Mouse (Mus musculus): Measurements from ENCODE around the gene Olfr1178.

Olfr1178 gene

DNA sequence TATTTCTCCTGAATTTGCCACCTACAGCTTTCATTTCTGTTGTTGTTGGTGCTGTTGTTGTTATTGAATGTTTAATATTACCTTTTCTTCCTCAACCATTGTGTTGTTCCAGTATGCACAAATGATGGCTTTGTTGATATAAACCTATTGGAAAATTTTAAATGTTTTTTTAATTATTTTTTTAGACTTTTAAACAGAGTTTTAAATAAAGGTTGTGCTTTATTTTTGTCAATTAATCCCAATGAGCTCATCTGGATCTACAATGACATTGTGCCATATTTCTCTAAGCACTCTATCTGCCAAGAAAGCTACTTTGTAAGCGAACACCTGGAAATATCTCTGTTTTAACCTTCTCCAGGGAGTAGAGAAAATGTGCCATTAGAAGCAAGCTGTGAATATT is at the start of gene Olfr1178:
Gene Olfr1178 (plus strand): TSS at position 301 of the 400 bp plus-strand sequence.
- DNase-seq: no peak

DNA sequence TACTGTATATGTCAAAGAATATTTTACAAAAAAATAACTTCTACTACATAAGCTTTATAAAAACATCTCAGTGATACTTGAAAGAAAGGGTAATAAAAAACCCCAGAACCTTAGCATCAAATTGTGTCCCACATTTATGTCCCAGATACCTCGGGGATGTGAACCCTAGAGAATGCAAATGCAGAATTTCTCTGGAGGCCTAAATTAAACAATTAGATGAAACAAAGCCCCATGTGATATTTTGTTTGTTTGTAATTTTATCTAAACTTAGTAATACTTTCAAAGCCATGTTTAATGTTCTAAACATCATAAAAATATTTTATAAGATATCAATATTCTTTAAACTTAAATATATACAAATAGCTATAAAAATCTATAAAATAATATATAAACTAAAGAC is 40.5 kb upstream of the Olfr1178 start, which contains the start of gene Olfr1177-ps:
Gene Olfr1177-ps (minus strand): TSS at position 101 of the 400 bp plus-strand sequence.
- DNase-seq: no peak

DNA sequence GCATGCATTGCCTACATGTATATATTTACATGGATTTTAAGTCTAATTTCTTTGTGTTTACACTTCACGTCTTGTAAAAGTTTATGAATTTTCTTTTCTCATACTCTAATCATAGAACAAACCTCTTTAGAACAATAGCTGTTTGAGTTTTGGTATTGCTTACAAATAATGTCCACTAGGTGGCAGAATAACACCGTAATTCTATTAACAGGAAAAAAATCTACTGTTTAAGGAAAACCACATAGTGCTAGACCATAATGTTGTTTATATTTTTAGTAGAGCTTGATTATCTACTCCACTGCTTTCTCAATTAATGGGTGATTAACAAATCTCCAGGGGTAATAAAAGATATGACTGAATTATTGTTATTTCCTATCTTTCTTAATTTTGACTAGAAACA is 30.6 kb upstream of the Olfr1178 start:
- no peak for DNase-seq

DNA sequence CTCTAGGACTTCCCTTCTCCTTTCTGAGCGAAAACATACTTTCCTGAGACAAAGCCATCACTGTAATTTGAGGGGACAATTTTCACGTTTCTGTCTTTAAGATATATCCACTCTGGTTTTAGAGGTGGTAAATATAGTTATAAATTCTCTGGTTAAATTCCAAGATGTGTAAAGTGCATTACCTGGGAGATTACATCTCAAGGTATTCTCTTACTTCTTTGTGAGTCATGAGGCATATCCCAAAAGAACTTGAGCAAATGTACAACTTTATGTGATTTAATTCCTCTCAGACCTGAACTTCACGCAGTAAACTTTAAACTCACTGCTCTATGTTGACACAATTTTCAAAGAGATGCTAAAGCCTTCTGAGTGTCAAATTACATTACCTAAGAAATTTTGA is 19.5 kb downstream of the Olfr1178 start, which contains the start of gene Olfr1179:
Gene Olfr1179 (minus strand): TSS at position 101 of the 400 bp plus-strand sequence.
- DNase-seq: no peak

DNA sequence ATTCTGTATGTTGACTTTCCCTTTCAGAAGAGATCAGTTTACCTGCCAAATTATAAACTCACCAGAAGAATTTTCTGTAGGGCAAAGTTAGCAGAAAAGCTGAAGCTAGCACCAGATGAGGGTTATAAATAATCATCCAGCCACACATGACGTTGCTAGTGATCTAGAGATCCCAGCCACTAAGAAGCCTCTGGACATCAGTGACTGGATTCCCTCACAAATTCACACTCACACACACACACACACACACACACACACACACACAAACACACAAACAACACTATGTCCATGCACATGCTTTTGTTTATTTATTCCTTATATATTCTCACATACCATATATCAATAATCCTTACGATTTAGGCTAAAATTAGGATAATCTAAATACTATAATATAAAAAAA is 32.2 kb downstream of the Olfr1178 start, which contains the start of gene Olfr1180:
Gene Olfr1180 (minus strand): TSS at position 101 of the 400 bp plus-strand sequence.
- no peak for DNase-seq

DNA sequence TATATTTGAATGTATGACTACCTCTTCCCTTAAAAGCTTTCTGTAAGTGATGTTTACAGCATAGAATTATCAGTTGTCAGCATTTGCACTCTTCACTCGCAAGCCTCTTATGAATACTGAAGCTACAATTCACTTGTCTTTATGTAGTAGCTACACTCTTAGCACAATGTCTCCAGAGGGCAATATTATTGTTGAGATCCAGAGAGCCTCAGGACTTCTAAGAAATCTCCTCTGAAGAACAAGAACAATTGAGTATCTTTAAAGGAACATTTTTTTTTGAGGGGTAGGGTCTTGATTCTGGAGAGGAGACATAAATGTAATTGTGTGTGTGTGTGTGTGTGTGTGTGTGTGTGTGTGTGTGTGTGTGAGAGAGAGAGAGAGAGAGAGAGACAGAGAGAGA is 39.2 kb downstream of the Olfr1178 start, which contains the start of gene Olfr1181:
Gene Olfr1181 (minus strand): TSS at position 101 of the 400 bp plus-strand sequence.
- no peak for DNase-seq

DNA sequence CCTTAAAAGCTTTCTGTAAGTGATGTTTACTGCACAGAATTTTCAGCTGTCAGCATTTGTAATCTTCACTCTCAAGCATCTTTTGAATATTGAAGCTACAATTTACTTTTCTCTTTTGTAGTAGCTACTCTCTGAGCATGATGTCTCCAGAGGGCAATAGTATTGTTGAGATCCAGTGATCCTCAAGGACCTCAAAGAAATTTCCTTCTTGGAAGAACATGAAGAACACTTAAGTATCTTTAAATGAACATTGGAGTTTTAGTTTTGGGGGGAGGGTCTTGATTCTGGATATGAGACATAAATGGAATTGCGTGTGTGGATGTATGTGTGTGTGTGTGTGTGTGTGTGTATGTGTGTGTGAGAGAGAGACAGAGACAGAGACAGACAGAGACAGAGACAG is 62.2 kb downstream of the Olfr1178 start, which contains the start of gene Gm13757:
Gene Gm13757 (minus strand): TSS at position 101 of the 400 bp plus-strand sequence.
- no peak for DNase-seq

Data from kidney, adult 8-10 months (tissue).